Mouse (Mus musculus) heart, postnatal 0 days (tissue): ENCODE results near the gene Cc2d1a.

Source experiments
- CTCF ChIP-seq: IDR thresholded peaks from 2 replicates; pipeline ENCODE4 v1.5.1; 2016; ENCODE audit warnings: antibody characterized with exemption, control low read depth, low read depth
- EP300 ChIP-seq: IDR thresholded peaks from 2 replicates; pipeline ENCODE4 v1.6.1; 2016; ENCODE audit warnings: antibody characterized with exemption, low read depth

- TF ChIP-seq CTCF (no peak), EP300 (no peak)
Measured at GRCm38 (mm10) chr8:84185117-84185516, 37.4 kb upstream of the Cc2d1a start, which contains the start of gene Nanos3.
